Comparison of ENCODE assay signal across 12 mouse cellular contexts in the genomic region with DNA sequence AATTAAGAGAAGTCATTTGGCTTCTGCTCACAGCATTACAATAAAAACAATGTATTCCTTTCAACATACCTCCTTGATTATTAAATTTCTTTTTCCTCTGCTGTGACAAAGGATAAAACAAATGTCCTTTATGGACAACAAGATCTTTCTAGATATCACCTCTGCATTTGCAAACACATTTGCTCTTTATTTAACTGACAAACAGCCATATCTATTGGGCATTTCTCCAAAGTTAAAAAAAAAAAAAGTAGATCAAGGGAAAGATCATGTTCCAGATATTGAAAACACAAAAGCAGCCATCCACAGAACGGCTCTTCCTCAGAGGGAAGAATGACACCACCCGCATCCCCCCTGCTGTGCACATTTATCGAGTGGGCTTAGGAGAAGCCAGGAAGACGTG.
"Had no signal": no experiment of that assay in that cellular context is flagged by ENCODE, and none has a peak within 500 bp of the region (broad histone marks: within the 10 kb centered on the region; RNA-seq: fewer than 3 reads in every experiment).

No protein-coding gene starts in this region.

- H3K4me2 ChIP-seq: midbrain, embryonic 12.5 days; neural tube, embryonic 15.5 days had no signal

- H3K4me1 ChIP-seq: midbrain, embryonic 12.5 days; neural tube, embryonic 15.5 days had no signal

- DNase-seq: kidney, adult 18-20 months; kidney, postnatal 10 days; kidney, postnatal 4 days; liver; lung, adult 18-20 months; right cerebral cortex, postnatal 14 days; thymus, postnatal 36 days had no signal

- H3K9me3 ChIP-seq: midbrain, embryonic 12.5 days; neural tube, embryonic 15.5 days had no signal

- H3K27ac ChIP-seq: layer of hippocampus, adult 2 months; liver, embryonic 14.5 days; midbrain, embryonic 12.5 days; neural tube, embryonic 15.5 days had no signal

- H3K9ac ChIP-seq: liver, embryonic 14.5 days; midbrain, embryonic 12.5 days; neural tube, embryonic 15.5 days had no signal

- H3K4me3 ChIP-seq: layer of hippocampus, adult 2 months; midbrain, embryonic 12.5 days; myocyte; neural tube, embryonic 15.5 days had no signal

- H3K27me3 ChIP-seq: midbrain, embryonic 12.5 days; neural tube, embryonic 15.5 days had no signal

- H3K36me3 ChIP-seq: midbrain, embryonic 12.5 days; neural tube, embryonic 15.5 days had no signal
